Mouse (Mus musculus): ENCODE data around the gene Rspry1.

The Rspry1 gene

GRCm38 (mm10) chr8:94684287-94684686 lies 82.5 kb downstream of the Rspry1 start:
- no peak for DNase-seq (ENCODE audit: extremely low spot score)

GRCm38 (mm10) chr8:94685953-94686352 lies 84.2 kb downstream of the Rspry1 start:
- no peak for DNase-seq (ENCODE audit: extremely low spot score)

GRCm38 (mm10) chr8:94694701-94695100 lies 93.0 kb downstream of the Rspry1 start:
- DNase-seq (ENCODE audit: extremely low spot score): no peak

- DNase-seq (ENCODE audit: extremely low spot score): peak; percentile 33
These were observed 93.7 kb downstream of the Rspry1 start for GRCm38 (mm10) chr8:94695341-94695993.

DNA sequence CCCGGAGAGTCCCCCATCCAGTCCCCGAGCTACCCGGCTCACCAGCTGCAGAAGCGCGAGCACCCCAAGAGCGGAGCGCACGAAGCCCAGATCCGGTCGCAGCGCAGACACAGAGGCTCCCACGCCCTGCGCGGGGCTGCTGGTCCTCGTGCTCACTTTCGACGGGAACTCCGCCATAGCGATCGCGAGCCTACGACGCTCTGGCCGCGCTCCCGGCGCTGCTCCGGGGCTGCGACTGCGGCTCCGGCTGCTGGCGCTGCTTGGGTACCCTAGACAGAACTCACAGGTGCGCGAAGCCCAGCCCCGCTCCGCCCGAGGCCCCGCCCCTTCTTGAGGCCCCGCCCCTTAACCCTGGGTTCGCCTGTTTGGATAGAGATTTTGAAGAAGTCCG lies 94.3 kb downstream of the Rspry1 start, which contains the start of gene Pllp:
Gene Pllp, minus strand, starts transcription at position 285 of the 391 bp plus-strand sequence.
- peak; percentile 61 for DNase-seq (ENCODE audit: extremely low spot score)

DNA sequence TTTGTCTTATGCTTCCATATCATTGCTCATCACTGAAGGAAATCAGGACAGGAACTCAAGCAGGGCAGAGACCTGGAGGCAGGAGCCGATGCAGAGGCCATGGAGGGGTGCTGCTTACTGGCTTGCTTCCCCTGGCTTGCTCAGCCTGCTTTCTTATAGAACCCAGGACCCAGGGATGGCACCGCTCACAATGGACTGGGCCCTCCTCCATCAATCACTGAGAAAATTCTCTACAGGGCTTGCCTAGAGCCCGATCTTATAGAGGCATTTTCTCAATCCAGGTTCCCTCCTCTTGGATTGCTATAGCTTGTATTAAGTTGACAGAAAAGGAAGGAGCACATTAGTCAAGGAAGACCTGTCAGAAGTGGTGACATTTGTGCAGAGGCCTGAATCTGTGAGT lies 94.8 kb downstream of the Rspry1 start:
- no peak for DNase-seq (ENCODE audit: extremely low spot score)

DNA sequence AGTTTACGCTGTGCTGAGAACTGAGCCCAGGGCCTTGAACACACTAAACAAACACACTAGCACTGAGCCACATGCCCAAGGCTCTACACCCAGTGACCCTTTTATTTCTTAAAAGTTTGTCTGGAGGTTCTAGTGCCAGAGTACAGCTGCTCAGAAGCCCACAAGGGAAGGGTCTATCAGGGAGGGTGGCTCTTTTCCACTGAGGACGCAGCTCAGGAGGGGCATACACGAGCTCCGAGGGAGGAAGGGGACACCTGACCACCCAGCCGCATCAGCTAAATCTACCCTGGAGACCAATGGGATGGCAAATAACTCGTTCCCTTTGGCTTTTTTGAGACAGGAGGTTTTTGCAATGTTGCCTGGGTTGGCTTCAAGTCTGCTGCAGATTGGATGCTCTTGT lies 96.2 kb downstream of the Rspry1 start:
- DNase-seq (ENCODE audit: extremely low spot score): no peak

- no peak for DNase-seq (ENCODE audit: extremely low spot score)
These were observed 97.6 kb downstream of the Rspry1 start for GRCm38 (mm10) chr8:94699366-94699765.

DNA sequence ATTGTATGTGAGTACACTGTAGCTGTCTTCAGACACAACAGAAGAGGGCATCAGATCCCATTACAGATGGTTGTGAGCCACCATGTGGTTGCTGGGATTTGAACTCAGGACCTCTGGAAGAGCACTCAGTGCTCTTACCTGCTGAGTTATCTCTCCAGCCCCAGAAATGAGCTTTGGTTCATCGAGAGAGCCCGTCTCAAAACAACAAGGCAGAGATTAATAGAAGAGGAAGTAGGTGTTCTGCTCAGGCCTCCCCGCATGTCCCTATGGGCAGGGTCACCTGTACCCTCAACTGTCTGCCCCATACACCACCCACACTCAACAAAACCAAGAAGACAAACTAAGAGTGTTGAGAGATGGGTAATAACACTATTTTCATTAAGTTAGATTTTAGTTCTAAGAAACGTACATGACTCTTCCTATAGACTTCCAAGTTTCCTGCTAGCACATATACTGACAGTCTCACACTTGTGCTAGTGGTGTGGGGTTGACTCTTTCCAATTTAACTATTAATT lies 98.7 kb downstream of the Rspry1 start:
- DNase-seq (ENCODE audit: extremely low spot score): no peak

DNA sequence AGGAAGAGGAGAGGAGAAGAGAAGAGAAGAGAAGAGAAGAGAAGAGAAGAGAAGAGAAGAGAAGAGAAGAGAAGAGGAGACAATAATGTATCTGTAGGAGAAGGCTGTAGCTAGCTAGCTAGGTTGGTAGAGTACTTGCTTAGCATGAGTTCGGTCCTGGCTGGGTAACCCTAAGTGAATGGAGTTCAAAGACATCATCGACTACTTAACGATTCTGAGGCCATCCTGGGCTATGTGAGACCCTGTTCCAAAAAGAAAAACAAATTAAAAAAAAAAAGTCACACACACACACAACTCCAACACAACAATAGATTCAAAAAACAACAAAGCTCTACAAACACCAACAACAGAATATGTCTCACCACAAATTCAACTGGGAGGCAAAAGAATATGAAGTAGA lies 100.4 kb downstream of the Rspry1 start:
- DNase-seq (ENCODE audit: extremely low spot score): no peak

DNA sequence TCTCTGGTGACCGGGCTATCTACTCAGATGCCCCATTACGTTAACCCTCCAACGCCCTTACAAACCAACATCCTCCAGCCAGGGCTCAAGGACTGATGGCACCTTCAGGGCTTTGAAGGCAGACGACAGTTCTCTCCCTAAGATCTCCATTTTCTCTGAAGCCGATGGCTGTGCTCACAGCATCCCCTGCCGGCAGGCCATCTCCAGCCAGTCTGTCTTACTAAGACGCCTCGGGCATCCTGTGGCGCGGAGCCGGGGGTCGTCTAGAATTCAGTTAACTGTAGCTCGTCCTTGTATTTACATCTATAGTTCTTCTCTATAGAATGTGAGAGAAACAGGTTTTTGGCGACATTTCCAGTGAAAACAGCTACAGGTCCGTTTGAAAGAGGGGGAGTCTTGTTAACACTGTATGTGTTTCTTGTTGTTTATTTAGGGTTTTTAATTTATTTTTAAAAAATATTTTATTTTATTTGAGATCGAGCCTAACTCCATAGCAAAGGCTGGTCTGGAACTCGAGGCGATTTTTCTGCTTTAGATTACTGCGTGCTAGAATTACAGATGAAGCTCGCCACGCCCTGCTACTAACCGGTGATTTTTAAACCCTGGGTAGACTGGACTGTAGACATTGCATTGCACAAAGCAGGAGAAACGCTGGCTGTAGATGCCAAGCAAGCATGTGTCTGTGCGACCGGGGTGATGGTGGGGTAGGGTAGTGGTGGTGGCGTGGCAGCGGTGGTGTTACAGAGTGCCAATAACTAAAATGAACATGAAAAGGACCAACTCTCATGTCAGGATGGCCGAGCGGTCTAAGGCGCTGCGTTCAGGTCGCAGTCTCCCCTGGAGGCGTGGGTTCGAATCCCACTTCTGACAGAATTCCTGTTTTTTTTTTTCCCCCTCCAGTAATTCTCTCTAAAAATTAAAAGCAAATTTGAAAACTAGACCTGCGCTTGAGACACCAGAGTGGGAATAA lies 101.4 kb downstream of the Rspry1 start:
- peak; percentile 92 for DNase-seq (ENCODE audit: extremely low spot score)

GRCm38 (mm10) chr8:94703972-94704668 lies 102.4 kb downstream of the Rspry1 start:
- peak; percentile 100 for DNase-seq (ENCODE audit: extremely low spot score)

DNA sequence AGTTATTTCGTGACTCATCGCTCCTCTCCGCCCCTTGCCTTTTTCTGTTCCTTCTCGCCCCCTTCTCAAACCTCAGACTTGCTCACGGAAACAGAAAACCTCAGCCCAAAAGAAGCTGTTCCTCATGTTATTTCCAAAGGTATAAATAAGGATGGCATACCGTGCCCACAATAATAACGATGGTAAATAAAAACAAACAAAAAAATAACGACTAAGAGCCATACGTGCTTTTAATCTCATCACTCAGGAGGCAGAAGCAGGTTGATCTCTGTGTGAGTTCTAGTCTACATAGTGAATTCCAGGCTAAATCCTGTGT lies 102.9 kb downstream of the Rspry1 start:
- no peak for DNase-seq (ENCODE audit: extremely low spot score)

- DNase-seq (ENCODE audit: extremely low spot score): no peak
These were observed 104.0 kb downstream of the Rspry1 start for GRCm38 (mm10) chr8:94705581-94706245.

- DNase-seq (ENCODE audit: extremely low spot score): no peak
These were observed 105.1 kb downstream of the Rspry1 start for GRCm38 (mm10) chr8:94706732-94707395.
